Mouse (Mus musculus) spleen, postnatal 36 days (tissue): ENCODE measurements around the gene Psma7.

ENCODE experiments used
- DNase-seq, 2 experiments: peaks; one replicate each; pipeline ENCODE4 v3.0.0; 2022; ENCODE audit warnings: low spot score in 2 of 2, mixed read lengths in 1 of 2

Gene Psma7

GRCm38 (mm10) chr2:180042858-180043515 lies 754 bp upstream of the Psma7 start:
- DNase-seq: peak; percentile 48 to 50

DNA sequence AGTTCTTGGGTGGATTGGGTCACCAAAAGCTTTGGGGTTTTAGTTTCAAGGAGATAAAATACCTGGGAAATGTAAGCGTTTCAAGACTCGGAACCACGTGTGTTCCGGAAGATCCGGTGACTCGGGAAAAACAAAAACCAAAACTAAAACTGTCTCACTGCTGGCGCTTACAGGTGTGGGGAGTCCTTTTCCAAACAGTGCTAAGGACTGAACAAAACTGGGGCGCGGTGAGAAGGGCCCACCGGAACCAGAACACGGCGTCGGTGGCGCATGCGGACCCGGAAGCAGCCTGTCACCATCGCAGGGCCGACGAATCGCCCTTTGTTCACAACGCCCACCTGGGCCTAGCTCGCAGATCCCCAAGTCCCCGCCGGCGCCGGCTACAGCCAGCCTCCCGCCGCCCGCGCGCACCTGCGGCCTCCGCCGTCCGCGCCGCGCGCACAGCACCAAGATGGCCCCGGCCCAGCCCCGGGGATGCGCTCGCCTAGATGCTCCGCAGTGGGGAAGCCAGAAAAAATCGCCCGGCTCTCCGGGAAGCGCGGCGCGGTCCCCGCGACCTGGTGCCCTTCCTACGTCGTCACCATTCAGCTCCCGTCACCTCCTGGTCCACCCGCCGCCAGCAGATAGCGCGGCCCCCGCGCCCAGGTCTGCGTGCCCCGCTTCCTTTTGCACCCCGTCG lies 517 bp downstream of the Psma7 start:
- DNase-seq: peak in 1 of 2 experiments; percentile 23

- no peak for DNase-seq
Observed at GRCm38 (mm10) chr2:180040406-180040805, 1.8 kb downstream of the Psma7 start.

DNA sequence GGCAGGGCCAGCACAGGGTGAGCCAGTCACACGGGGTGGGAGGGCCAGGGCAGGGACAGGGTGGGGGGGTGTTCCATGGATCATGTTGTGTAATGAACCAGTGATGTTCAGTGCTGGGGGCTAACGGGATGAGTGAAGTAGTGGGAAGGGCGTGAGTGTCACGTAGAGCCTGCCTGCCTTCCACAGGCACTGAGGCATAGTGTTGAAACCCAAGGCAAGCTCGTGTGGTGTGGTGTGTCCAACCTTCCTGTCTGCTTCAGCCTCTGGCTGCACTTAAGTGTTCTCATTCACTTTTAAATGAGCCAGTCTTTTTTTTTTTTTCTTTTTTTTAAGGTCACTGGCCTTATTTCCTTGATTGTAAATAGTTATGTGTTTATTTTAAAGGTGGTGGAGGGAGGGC lies 7.5 kb downstream of the Psma7 start:
- no peak for DNase-seq

DNA sequence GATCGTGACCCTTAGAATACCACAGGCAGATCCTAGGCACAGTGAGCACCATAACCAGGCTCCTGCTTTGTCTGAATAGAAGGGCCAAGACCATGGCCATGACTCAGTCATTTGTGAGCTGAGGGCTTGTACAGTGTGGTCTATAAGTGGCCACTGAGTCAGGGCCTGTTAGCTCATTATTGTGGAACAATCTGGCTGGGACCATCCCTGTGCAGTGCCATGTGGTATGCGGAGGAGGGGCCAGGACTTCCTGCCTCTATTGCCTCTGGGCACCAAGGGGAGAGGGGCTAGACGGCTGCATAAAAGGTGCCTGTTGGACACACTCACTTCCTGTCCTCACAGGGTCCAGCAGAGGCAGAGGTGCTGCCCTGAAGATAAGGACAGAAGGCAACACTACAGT lies 8.3 kb downstream of the Psma7 start:
- DNase-seq: no peak

GRCm38 (mm10) chr2:180032925-180033324 lies 9.3 kb downstream of the Psma7 start:
- no peak for DNase-seq

DNA sequence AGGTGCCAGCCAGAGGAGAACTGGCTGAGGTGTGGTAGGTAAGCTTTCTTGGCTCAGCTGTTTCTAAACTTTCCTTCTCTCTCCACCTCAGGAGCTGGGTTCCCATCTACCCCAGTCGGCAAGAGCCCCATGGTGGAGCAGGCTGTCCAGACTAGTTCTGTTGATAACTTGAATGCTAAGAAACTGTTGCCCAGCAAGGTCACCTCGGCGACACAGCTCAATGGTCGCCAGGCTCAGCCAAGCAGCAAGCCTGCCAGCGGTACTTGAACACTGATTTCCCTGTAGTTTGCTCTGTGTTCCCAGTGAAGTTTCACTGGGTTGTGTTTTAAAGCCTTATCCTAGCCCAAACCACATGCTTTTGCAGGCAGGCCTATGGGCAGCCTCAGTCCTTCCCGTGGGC lies 11.0 kb downstream of the Psma7 start:
- DNase-seq: no peak

GRCm38 (mm10) chr2:180027768-180028167 lies 14.5 kb downstream of the Psma7 start:
- DNase-seq: no peak

DNA sequence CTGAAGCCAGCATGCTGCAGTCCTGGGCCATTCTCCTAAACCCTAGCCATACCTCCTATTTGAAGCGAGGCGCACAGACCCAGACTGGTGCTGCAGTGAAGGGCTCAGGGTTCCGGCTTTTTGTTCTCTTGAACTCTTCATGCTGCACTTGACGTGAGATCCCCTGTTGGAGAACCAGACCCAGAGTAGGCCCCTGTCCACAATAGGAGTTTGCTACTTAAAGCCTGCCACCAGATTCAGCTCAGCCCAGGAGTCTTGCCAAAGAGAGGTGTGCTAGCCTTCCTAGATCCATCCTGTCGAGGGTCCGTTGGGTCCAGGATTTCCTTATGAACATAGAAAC lies 16.4 kb downstream of the Psma7 start:
- no peak for DNase-seq

DNA sequence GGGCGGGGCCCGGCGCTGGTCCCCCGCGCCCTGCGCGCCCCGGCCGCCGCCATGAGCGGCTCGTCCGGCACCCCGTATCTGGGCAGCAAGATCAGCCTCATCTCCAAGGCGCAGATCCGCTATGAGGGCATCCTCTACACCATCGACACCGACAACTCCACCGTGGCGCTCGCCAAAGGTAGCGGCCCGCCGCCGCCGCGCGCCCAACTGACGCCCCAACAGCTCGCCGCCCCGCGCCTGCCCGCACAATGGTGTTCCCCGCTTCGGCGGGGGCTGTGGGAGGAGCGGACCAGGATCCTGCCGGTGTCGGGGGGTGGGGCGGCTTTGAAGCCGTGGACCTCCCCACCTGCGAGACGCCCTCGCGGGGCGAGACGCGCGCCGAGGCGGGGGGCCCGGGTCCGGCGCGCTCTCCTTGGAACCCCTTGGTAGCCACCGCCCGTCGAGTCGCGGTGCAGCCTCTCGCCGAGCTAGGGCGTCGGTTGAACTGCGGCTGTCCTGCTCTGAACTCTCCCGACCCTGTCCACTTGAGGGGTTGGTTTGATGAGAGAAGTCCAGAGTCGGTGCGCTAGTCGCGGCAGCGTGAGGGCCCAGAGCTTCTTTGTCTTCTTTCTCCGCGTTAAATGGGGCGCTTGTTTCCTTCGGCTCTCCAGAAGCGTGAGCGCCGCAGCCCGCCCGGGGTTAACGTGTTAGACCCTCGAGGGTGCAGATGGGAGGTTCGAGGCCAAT lies 16.9 kb downstream of the Psma7 start:
- DNase-seq: peak in 1 of 2 experiments; percentile 45

GRCm38 (mm10) chr2:180024401-180025098 lies 17.7 kb downstream of the Psma7 start, which contains the start of gene Lsm14b:
TSS of gene Lsm14b (plus strand) at chr2:180024987.
- peak; percentile 99 to 100 for DNase-seq

- DNase-seq: no peak
Observed at GRCm38 (mm10) chr2:180022751-180023150, 19.5 kb downstream of the Psma7 start.

- DNase-seq: no peak
Observed at GRCm38 (mm10) chr2:180020919-180021318, 21.3 kb downstream of the Psma7 start.

DNA sequence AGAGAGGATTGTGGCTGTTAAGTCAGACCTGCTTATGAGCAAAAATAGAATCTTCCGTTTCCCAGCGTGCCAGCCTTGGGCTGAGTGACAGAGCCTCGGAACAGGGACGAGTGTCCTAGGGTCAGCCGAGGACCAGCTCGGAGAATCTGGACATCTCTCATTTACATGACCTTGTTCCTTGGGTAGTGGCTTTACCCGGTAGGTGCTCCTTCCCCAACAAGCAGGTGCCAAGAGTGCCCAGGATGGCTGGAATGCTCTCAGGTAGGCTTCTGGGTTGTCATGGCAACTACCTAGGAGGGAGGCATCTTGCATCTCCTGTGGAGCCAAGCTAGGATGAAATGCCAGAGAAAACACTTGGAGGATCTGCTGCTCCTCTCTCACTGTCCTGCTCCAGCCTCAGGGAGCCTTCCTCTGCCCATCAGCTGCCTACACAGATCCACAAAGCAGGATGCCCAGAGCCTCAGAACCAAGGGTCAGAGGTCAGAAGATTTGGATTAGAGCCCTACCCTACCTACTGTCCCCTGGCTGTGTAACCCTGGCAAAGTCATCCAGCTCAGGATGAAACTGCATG lies 22.1 kb downstream of the Psma7 start:
- no peak for DNase-seq

DNA sequence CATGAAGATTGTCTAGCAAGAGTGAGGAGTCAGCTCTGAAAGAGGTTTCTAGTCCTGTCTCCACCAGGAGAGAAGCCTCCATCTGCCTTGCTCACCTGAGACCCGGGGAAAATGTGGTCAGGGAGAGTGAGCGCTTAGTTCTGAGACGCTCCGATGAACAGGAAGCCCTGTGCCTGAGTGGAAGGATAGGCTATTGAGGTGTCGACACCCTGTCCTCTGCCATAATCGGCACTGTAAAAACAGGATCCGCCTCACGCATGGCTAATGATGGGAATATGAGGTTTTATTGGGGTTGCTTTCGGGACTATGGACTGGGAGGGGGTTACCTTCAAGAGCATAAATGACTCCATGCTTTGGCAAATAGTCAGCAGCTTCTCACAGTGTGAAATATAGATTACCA lies 23.7 kb downstream of the Psma7 start:
- DNase-seq: no peak

- DNase-seq: no peak
Observed at GRCm38 (mm10) chr2:180017632-180018031, 24.6 kb downstream of the Psma7 start.

GRCm38 (mm10) chr2:180013686-180014085 lies 28.5 kb downstream of the Psma7 start:
- DNase-seq: no peak

GRCm38 (mm10) chr2:180011370-180011769 lies 30.9 kb downstream of the Psma7 start:
- DNase-seq: no peak

DNA sequence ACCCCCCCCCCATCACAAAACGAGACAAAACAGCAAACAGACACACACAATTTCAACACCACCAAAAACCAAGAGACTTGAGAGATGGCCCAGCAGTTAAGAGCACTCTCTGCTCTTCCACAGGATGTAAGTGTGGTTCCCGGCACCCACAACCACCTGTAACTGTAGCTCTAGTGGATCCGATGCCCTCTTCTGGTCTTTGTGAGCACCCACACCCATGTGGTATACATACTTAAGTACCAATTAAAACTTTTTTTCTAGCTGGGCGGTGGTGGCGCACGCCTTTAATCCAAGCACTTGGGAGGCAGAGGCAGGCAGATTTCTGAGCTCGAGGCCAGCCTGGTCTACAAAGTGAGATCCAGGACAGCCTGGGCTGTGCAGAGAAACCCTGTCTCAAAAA lies 31.5 kb downstream of the Psma7 start:
- DNase-seq: no peak

- DNase-seq: no peak
Observed at GRCm38 (mm10) chr2:180006352-180007017, 35.7 kb downstream of the Psma7 start.

DNA sequence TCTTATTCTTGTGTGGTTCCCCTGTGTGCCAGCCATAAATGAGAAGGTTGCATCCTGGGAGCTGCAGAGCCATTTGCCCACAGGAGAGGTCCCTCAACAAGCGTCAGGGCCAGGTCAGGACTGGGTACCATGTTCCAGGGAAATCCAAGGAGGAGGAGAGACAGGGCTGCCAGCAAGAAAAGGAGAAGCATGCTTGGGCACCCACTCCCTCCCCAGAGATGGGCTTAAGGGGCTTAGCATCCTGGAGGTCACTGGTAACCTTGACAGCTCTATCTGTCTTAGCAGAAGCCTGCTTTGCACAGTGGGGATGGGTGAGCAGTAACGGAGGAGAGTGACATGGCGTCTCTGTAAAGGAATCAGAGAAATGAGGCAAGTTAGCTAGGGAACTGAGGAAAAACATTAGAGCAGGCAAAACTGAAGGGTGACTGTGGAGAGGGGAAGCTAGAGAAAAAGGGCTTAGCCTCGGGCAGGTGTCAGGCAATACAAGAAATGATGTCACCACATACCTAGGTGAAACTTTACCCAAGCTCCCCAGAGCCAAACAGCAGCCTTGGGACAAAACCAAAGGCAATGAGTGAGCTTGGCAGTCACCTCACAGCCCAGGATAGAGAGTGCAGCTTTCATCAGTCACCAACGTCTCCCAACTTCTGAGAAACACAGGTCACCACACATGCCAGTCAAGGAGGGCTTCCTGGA lies 36.4 kb downstream of the Psma7 start:
- no peak for DNase-seq
